Mouse (Mus musculus): ENCODE results near the gene Ube2k. TPM values are rescaled to one million over a fixed set of nuclear protein-coding genes. Genes with fewer than 3 reads are reported as not detected.

The Ube2k gene
- polyA plus RNA-seq (2012; rRNA removed): 5.7 and 13.6 TPM in 2 replicates

DNA sequence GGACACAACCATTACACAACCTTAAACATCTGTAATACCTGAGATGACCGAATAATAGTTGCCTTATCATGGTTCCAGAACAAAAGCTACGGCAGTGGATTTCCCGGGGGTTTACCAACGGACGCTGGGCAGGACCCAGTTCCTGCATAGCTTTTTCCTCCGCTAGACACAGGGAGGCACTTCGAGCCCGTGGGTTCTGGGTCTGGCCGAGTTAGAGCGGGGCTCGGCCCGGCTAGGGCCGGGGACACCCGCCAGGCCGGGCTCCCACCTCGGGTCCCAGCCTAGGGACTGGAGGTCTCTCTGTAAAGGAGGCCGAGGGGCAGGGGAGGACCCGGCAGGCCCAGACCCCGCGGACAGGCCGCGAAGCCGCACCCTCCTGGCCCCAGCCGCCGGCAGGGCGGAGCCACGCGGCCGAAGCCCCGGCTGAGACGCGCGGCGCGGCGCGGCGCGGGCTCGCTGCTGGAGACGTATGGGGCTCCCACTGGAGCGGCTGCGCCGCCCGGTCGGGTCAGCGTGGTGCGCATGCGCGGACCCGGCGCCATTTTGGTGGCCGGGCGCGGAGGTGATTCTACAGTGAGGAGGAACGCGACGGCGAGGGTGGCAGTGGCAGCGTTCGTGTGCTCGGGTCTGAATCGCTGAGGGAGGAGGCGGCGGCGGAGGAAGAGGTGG is at the start of gene Ube2k, which contains the start of gene Smim14:
TSS of gene Ube2k (plus strand) at position 483 of the 669 bp plus-strand sequence.
TSS of gene Smim14 (minus strand) at position 434 of the 669 bp plus-strand sequence.
- H3K27me3 ChIP-seq (ENCODE audit: control insufficient read depth, insufficient read depth, low read length): no peaks in the 10 kb centered on the region
- under 1% methylated on average over 66 of the region's 66 CpGs for WGBS
- peak within 1 kb of the TSS; percentile 78 for H3K4me3 ChIP-seq (ENCODE audit: low read depth, low read length)
- peak; percentile 88 for TF ChIP-seq POLR2A (IDR thresholded peaks at IDR 0.05; ENCODE audit: low read depth, low read length)
- peak; percentile 21; the same call in 1 of the 2 replicates for TF ChIP-seq CTCF (IDR thresholded peaks at IDR 0.05; ENCODE audit: extremely low read depth, insufficient read length, insufficient replicate concordance, low read depth, low read length)
- H3K27ac ChIP-seq (ENCODE audit: insufficient read depth, low read depth, low read length): peak within 1 kb of the TSS; percentile 86
- no peaks in the 10 kb centered on the region for H3K4me1 ChIP-seq (ENCODE audit: control insufficient read depth, insufficient read depth, insufficient read length, low read length)
- 0 out of 2 replicates have a peak, but pooled peaks cover 2% of the 10 kb centered on the region for H3K36me3 ChIP-seq (ENCODE audit: control insufficient read depth, insufficient read depth, low read length)

DNA sequence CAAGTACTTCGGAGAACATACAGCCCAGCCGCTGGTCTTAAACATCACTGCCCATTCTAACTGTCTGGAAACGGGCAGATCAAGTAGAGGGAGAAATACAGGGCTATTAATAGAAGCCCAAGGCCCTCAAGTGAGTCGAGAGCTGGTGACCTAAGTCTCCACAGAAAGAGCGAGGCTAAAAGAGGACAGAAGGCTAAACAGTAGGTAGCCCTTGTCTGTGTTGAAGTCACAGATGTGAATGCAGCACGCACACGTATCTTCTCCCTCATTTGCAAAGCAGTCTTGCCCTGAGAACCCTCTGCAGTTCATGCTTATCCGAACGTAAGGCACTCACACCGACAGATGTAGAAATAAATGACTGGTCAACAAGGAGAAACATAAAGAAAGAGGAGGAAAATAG is 49.7 kb upstream of the Ube2k start:
- Histone ChIP-seq H3K4me3 (ENCODE audit: low read depth, low read length) (no peak overlapping the region), H3K27me3 (ENCODE audit: control insufficient read depth, insufficient read depth, low read length) (no peaks in the 10 kb centered on the region), H3K27ac (ENCODE audit: insufficient read depth, low read depth, low read length) (0 out of 2 replicates have a peak overlapping the region, but pooled peaks have one; percentile 11), H3K4me1 (ENCODE audit: control insufficient read depth, insufficient read depth, insufficient read length, low read length) (peaks cover 4% of the 10 kb centered on the region; the same call in 1 of the 2 replicates), H3K36me3 (ENCODE audit: control insufficient read depth, insufficient read depth, low read length) (peaks cover 2% of the 10 kb centered on the region; the same call in 1 of the 2 replicates)
- 86% methylated on average over 10 of the region's 10 CpGs for WGBS
- TF ChIP-seq CTCF (IDR thresholded peaks at IDR 0.05; ENCODE audit: extremely low read depth, insufficient read length, insufficient replicate concordance, low read depth, low read length) (no peak), POLR2A (IDR thresholded peaks at IDR 0.05; ENCODE audit: low read depth, low read length) (no peak)

GRCm38 (mm10) chr5:65488725-65489124 is 48.3 kb upstream of the Ube2k start:
- Histone ChIP-seq H3K36me3 (ENCODE audit: control insufficient read depth, insufficient read depth, low read length) (peaks cover 2% of the 10 kb centered on the region; the same call in 1 of the 2 replicates), H3K4me3 (ENCODE audit: low read depth, low read length) (no peak overlapping the region), H3K27me3 (ENCODE audit: control insufficient read depth, insufficient read depth, low read length) (no peaks in the 10 kb centered on the region), H3K27ac (ENCODE audit: insufficient read depth, low read depth, low read length) (peak overlapping the region; percentile 30), H3K4me1 (ENCODE audit: control insufficient read depth, insufficient read depth, insufficient read length, low read length) (peaks cover 7% of the 10 kb centered on the region; the same call in 1 of the 2 replicates)
- TF ChIP-seq POLR2A (IDR thresholded peaks at IDR 0.05; ENCODE audit: low read depth, low read length) (no peak), CTCF (IDR thresholded peaks at IDR 0.05; ENCODE audit: extremely low read depth, insufficient read length, insufficient replicate concordance, low read depth, low read length) (no peak)
- WGBS: 67% methylated on average over 7 of the region's 7 CpGs

DNA sequence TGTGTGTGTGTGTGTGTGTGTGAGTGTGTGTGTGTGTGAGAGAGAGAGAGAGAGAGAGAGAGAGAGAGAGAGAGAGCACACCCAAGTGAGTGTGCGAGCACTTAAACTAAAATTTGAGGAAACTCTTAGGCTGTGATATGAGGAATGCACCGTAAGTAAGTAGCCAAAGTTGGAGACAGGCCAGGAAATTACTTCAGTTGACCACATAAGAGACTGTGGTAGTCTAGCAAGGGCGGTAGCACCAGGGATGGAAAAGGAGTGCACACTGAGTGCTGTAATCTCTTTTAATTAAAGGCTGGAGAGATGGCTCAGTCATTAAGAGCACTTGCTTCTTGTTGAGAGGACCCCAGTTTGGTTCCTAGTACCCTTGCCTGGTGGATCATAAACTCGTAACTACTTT is 47.2 kb upstream of the Ube2k start:
- Histone ChIP-seq H3K36me3 (ENCODE audit: control insufficient read depth, insufficient read depth, low read length) (peaks cover 2% of the 10 kb centered on the region; the same call in 1 of the 2 replicates), H3K4me1 (ENCODE audit: control insufficient read depth, insufficient read depth, insufficient read length, low read length) (peaks cover 5% of the 10 kb centered on the region; the same call in 1 of the 2 replicates), H3K4me3 (ENCODE audit: low read depth, low read length) (no peak overlapping the region), H3K27me3 (ENCODE audit: control insufficient read depth, insufficient read depth, low read length) (no peaks in the 10 kb centered on the region), H3K27ac (ENCODE audit: insufficient read depth, low read depth, low read length) (no peak overlapping the region)
- TF ChIP-seq CTCF (IDR thresholded peaks at IDR 0.05; ENCODE audit: extremely low read depth, insufficient read length, insufficient replicate concordance, low read depth, low read length) (no peak), POLR2A (IDR thresholded peaks at IDR 0.05; ENCODE audit: low read depth, low read length) (no peak)
- WGBS: 67% methylated on average over 4 of the region's 4 CpGs

DNA sequence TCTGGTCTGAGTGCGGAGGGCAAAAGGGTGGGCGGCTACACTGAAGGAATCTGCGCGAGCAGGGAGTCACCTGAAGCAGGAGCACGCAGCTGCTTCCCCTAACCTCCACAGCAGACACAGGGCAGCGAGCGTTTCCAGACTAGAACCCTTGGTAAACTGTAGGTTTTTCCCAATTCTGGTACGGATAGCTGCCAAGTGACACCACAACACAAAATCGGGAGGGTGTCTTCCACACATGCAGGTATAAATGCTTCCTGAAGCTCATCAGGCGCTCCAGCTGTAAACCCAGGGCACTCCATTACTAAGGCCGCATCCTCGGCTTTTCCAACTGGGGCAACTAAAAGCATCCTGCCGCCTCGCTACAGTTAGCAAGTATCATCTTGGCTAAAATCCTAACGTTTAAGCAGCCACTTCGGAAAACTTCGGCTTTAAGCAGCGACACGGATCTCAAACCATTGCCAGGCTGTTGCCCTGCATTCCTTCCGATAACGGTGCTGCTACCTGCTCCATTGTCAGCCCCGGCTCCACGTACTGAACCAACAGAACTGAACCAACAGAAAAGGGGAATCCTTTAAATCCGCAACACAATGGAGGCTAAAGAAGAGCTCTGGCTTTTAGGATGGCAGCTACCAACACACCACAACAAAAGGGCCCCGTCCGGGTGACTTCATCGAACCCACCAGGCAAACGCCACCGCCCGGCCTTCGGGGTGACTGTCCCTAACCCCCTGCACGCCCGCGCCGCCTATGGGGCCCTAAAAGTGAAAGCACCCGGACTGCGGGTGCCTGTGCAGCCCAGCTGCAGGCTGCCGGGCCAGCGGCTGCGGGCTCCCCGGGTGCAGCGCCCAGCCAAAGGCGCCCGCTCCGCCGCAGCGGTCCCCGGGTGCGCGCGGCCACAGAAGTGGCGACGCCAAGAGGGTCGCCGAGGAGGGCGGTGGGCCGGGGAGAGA is 45.0 kb upstream of the Ube2k start:
- peak overlapping the region; percentile 82 for H3K4me3 ChIP-seq (ENCODE audit: low read depth, low read length)
- H3K27me3 ChIP-seq (ENCODE audit: control insufficient read depth, insufficient read depth, low read length): no peaks in the 10 kb centered on the region
- WGBS: under 1% methylated on average over 57 of the region's 57 CpGs
- no peak for TF ChIP-seq CTCF (IDR thresholded peaks at IDR 0.05; ENCODE audit: extremely low read depth, insufficient read length, insufficient replicate concordance, low read depth, low read length)
- TF ChIP-seq POLR2A (IDR thresholded peaks at IDR 0.05; ENCODE audit: low read depth, low read length): no peak
- peak overlapping the region; percentile 88 for H3K27ac ChIP-seq (ENCODE audit: insufficient read depth, low read depth, low read length)
- peaks cover 2% of the 10 kb centered on the region; the same call in 1 of the 2 replicates for H3K36me3 ChIP-seq (ENCODE audit: control insufficient read depth, insufficient read depth, low read length)
- H3K4me1 ChIP-seq (ENCODE audit: control insufficient read depth, insufficient read depth, insufficient read length, low read length): peaks cover 2% of the 10 kb centered on the region; the same call in 1 of the 2 replicates

GRCm38 (mm10) chr5:65492716-65493531 is 44.1 kb upstream of the Ube2k start, which contains the start of gene Gm43552:
Gene Gm43552, minus strand, starts transcription at chr5:65492833.
- peaks cover 2% of the 10 kb centered on the region; the same call in 1 of the 2 replicates for H3K36me3 ChIP-seq (ENCODE audit: control insufficient read depth, insufficient read depth, low read length)
- TF ChIP-seq POLR2A (IDR thresholded peaks at IDR 0.05; ENCODE audit: low read depth, low read length) (peak; percentile 92), CTCF (IDR thresholded peaks at IDR 0.05; ENCODE audit: extremely low read depth, insufficient read length, insufficient replicate concordance, low read depth, low read length) (no peak)
- peak within 1 kb of the TSS; percentile 90 for H3K27ac ChIP-seq (ENCODE audit: insufficient read depth, low read depth, low read length)
- peaks cover 2% of the 10 kb centered on the region; the same call in 1 of the 2 replicates for H3K4me1 ChIP-seq (ENCODE audit: control insufficient read depth, insufficient read depth, insufficient read length, low read length)
- H3K4me3 ChIP-seq (ENCODE audit: low read depth, low read length): peak within 1 kb of the TSS; percentile 82
- WGBS: under 1% methylated on average over 68 of the region's 69 CpGs
- H3K27me3 ChIP-seq (ENCODE audit: control insufficient read depth, insufficient read depth, low read length): no peaks in the 10 kb centered on the region

All from small intestine, adult 2 months (tissue).